Mouse (Mus musculus) bone marrow macrophage, adult 2 months (primary cell): ENCODE results near the gene Fgf12.

Experiments
- CTCF ChIP-seq: IDR thresholded peaks from 2 replicates; pipeline ENCODE4 v1.5.1; 2012; ENCODE audit warnings: low read depth, mild to moderate bottlenecking, low read length, moderate library complexity
- POLR2A ChIP-seq: IDR thresholded peaks from 2 replicates; pipeline ENCODE4 v1.6.1; 2012; ENCODE audit warnings: mild to moderate bottlenecking, low read depth, low read length, borderline replicate concordance

DNA sequence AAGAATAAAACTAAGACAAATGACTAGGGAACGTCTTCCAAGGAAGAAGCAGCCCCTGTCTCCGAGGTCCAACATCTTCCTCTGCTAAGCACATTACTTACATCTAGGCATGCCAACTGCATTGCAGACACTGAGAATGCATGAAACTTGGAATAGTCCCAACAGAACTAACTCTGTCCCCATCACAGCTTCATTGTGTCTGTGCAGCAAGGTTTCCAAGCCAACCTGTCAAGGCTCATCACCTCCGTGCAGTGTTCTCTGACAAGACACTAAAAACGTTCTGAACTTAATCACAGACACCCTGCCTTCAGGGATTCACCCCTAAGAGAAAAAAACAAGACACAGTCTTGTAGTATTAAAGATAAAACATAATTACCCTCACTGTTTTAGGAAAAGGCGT lies 495.0 kb downstream of the Fgf12 start:
- TF ChIP-seq CTCF = no peak
- TF ChIP-seq POLR2A = no peak
